Mouse (Mus musculus): ENCODE data around the gene Zbtb4. TPM values are rescaled to one million over a fixed set of nuclear protein-coding genes. Genes with fewer than 3 reads are reported as not detected.
A peak's percentile ranks its signal among the peaks of the same experiment; 100 is the strongest.

The Zbtb4 gene
- polyA plus RNA-seq, 1 experiment from 2014 or later, result 5.3 TPM

GRCm38 (mm10) chr11:69754233-69754632, 11.5 kb upstream of the Zbtb4 start:
- Histone ChIP-seq H3K36me3 (no peaks in the 10 kb centered on the region), H3K4me3 (replicated peaks) (no peak overlapping the region), H3K9ac (replicated peaks) (no peak overlapping the region), H3K9me3 (replicated peaks) (no peaks in the 10 kb centered on the region), H3K4me2 (peak overlapping the region; percentile 84), H3K4me1 (peaks cover 50% of the 10 kb centered on the region), H3K27me3 (replicated peaks) (no peaks in the 10 kb centered on the region), H3K27ac (replicated peaks) (no peak overlapping the region)
- no peak for ATAC-seq (ENCODE audit: low FRiP score)
- 89% methylated on average over 5 of the region's 5 CpGs for WGBS

GRCm38 (mm10) chr11:69754701-69755100, 11.0 kb upstream of the Zbtb4 start:
- no peaks in the 10 kb centered on the region for H3K27me3 ChIP-seq (replicated peaks)
- H3K9me3 ChIP-seq (replicated peaks), result no peaks in the 10 kb centered on the region
- WGBS, result 55% methylated on average over 3 of the region's 3 CpGs
- no peaks in the 10 kb centered on the region for H3K36me3 ChIP-seq
- H3K9ac ChIP-seq (replicated peaks), result no peak overlapping the region
- no peak overlapping the region for H3K27ac ChIP-seq (replicated peaks)
- no peak for ATAC-seq (ENCODE audit: low FRiP score)
- peak overlapping the region; percentile 84 for H3K4me2 ChIP-seq
- no peak overlapping the region for H3K4me3 ChIP-seq (replicated peaks)
- H3K4me1 ChIP-seq, result peaks cover 55% of the 10 kb centered on the region

- H3K9me3 ChIP-seq (replicated peaks), result no peaks in the 10 kb centered on the region
- H3K4me3 ChIP-seq (replicated peaks), result peak overlapping the region; percentile 57
- H3K4me2 ChIP-seq, result peak overlapping the region; percentile 84
- no peaks in the 10 kb centered on the region for H3K36me3 ChIP-seq
- peaks cover 60% of the 10 kb centered on the region for H3K4me1 ChIP-seq
- 45% methylated on average over 9 of the region's 9 CpGs for WGBS
- no peak for ATAC-seq (ENCODE audit: low FRiP score)
- no peaks in the 10 kb centered on the region for H3K27me3 ChIP-seq (replicated peaks)
- H3K27ac ChIP-seq (replicated peaks), result peak overlapping the region; percentile 99
- peak overlapping the region; percentile 87 for H3K9ac ChIP-seq (replicated peaks)
Observed at GRCm38 (mm10) chr11:69757303-69758089, 8.2 kb upstream of the Zbtb4 start.

GRCm38 (mm10) chr11:69758090-69758456, 7.6 kb upstream of the Zbtb4 start:
- 0% methylated on average over 26 of the region's 26 CpGs for WGBS
- no peaks in the 10 kb centered on the region for H3K36me3 ChIP-seq
- H3K4me2 ChIP-seq, result peak overlapping the region; percentile 84
- H3K27ac ChIP-seq (replicated peaks), result peak overlapping the region; percentile 99
- peak overlapping the region; percentile 87 for H3K9ac ChIP-seq (replicated peaks)
- peak; percentile 88 for ATAC-seq (ENCODE audit: low FRiP score)
- H3K4me3 ChIP-seq (replicated peaks), result peak overlapping the region; percentile 57
- peaks cover 56% of the 10 kb centered on the region for H3K4me1 ChIP-seq
- H3K27me3 ChIP-seq (replicated peaks), result no peaks in the 10 kb centered on the region
- H3K9me3 ChIP-seq (replicated peaks), result no peaks in the 10 kb centered on the region

- peaks cover 53% of the 10 kb centered on the region for H3K4me1 ChIP-seq
- peak; percentile 98 for ATAC-seq (ENCODE audit: low FRiP score)
- under 1% methylated on average over 36 of the region's 36 CpGs for WGBS
- H3K27me3 ChIP-seq (replicated peaks), result no peaks in the 10 kb centered on the region
- H3K36me3 ChIP-seq, result no peaks in the 10 kb centered on the region
- peak within 1 kb of the TSS; percentile 57 for H3K4me3 ChIP-seq (replicated peaks)
- peak within 1 kb of the TSS; percentile 99 for H3K27ac ChIP-seq (replicated peaks)
- H3K9ac ChIP-seq (replicated peaks), result peak within 1 kb of the TSS; percentile 87
- no peaks in the 10 kb centered on the region for H3K9me3 ChIP-seq (replicated peaks)
- peak within 1 kb of the TSS; percentile 84 for H3K4me2 ChIP-seq
Observed at GRCm38 (mm10) chr11:69758478-69758970, 7.2 kb upstream of the Zbtb4 start, which contains the start of gene Polr2a. Polr2a (minus strand) TSS chr11:69758637.

- WGBS, result under 1% methylated on average over 37 of the region's 37 CpGs
- Histone ChIP-seq H3K27ac (replicated peaks) (peak overlapping the region; percentile 99), H3K9ac (replicated peaks) (peak overlapping the region; percentile 59), H3K36me3 (no peaks in the 10 kb centered on the region), H3K9me3 (replicated peaks) (no peaks in the 10 kb centered on the region), H3K4me2 (peak overlapping the region; percentile 84), H3K27me3 (replicated peaks) (no peaks in the 10 kb centered on the region), H3K4me1 (peaks cover 49% of the 10 kb centered on the region), H3K4me3 (replicated peaks) (peak overlapping the region; percentile 57)
- ATAC-seq (ENCODE audit: low FRiP score), result peak; percentile 89
Observed at GRCm38 (mm10) chr11:69758971-69759721, 6.6 kb upstream of the Zbtb4 start.

- Histone ChIP-seq H3K27me3 (replicated peaks) (no peaks in the 10 kb centered on the region), H3K4me1 (peaks cover 45% of the 10 kb centered on the region), H3K4me2 (peak overlapping the region; percentile 84), H3K9me3 (replicated peaks) (no peaks in the 10 kb centered on the region), H3K4me3 (replicated peaks) (peak overlapping the region; percentile 57; the same call in 1 of the 2 replicates), H3K9ac (replicated peaks) (peak overlapping the region; percentile 59), H3K36me3 (no peaks in the 10 kb centered on the region), H3K27ac (replicated peaks) (peak overlapping the region; percentile 99)
- no peak for ATAC-seq (ENCODE audit: low FRiP score)
- 74% methylated on average over 14 of the region's 14 CpGs for WGBS
Observed at GRCm38 (mm10) chr11:69760160-69760900, 5.4 kb upstream of the Zbtb4 start.

GRCm38 (mm10) chr11:69760901-69761200, 4.9 kb upstream of the Zbtb4 start:
- no peaks in the 10 kb centered on the region for H3K36me3 ChIP-seq
- H3K4me3 ChIP-seq (replicated peaks), result no peak overlapping the region
- peak overlapping the region; percentile 99 for H3K27ac ChIP-seq (replicated peaks)
- ATAC-seq (ENCODE audit: low FRiP score), result no peak
- peaks cover 42% of the 10 kb centered on the region for H3K4me1 ChIP-seq
- no peaks in the 10 kb centered on the region for H3K9me3 ChIP-seq (replicated peaks)
- no peak overlapping the region for H3K4me2 ChIP-seq
- no peaks in the 10 kb centered on the region for H3K27me3 ChIP-seq (replicated peaks)
- WGBS, result 91% methylated on average over 7 of the region's 7 CpGs
- H3K9ac ChIP-seq (replicated peaks), result 0 out of 2 replicates have a peak overlapping the region, but pooled peaks have one; percentile 7

GRCm38 (mm10) chr11:69761868-69762267, 3.8 kb upstream of the Zbtb4 start, which contains the start of gene Slc35g3:
Slc35g3 (minus strand) TSS chr11:69761968.
- Histone ChIP-seq H3K4me1 (peaks cover 41% of the 10 kb centered on the region), H3K4me2 (no peak within 1 kb of the TSS), H3K27me3 (replicated peaks) (no peaks in the 10 kb centered on the region), H3K27ac (replicated peaks) (peak within 1 kb of the TSS; percentile 99), H3K9ac (replicated peaks) (0 out of 2 replicates have a peak within 1 kb of the TSS, but pooled peaks have one; percentile 7), H3K36me3 (no peaks in the 10 kb centered on the region), H3K4me3 (replicated peaks) (no peak within 1 kb of the TSS), H3K9me3 (replicated peaks) (no peaks in the 10 kb centered on the region)
- 65% methylated on average over 1 of the region's 1 CpGs for WGBS
- no peak for ATAC-seq (ENCODE audit: low FRiP score)

GRCm38 (mm10) chr11:69763551-69763950, 2.2 kb upstream of the Zbtb4 start:
- Histone ChIP-seq H3K4me2 (no peak overlapping the region), H3K4me3 (replicated peaks) (no peak overlapping the region), H3K9me3 (replicated peaks) (no peaks in the 10 kb centered on the region), H3K4me1 (peaks cover 47% of the 10 kb centered on the region), H3K36me3 (no peaks in the 10 kb centered on the region), H3K9ac (replicated peaks) (no peak overlapping the region), H3K27ac (replicated peaks) (no peak overlapping the region), H3K27me3 (replicated peaks) (no peaks in the 10 kb centered on the region)
- ATAC-seq (ENCODE audit: low FRiP score), result no peak
- 73% methylated on average over 7 of the region's 7 CpGs for WGBS

- H3K9me3 ChIP-seq (replicated peaks), result no peaks in the 10 kb centered on the region
- H3K36me3 ChIP-seq, result no peaks in the 10 kb centered on the region
- peak; percentile 88 for ATAC-seq (ENCODE audit: low FRiP score)
- peak overlapping the region; percentile 92 for H3K9ac ChIP-seq (replicated peaks)
- H3K27me3 ChIP-seq (replicated peaks), result no peaks in the 10 kb centered on the region
- peaks cover 33% of the 10 kb centered on the region for H3K4me1 ChIP-seq
- WGBS, result 0% methylated on average over 32 of the region's 37 CpGs
- H3K27ac ChIP-seq (replicated peaks), result peak overlapping the region; percentile 89
- H3K4me2 ChIP-seq, result peak overlapping the region; percentile 74
- peak overlapping the region; percentile 71 for H3K4me3 ChIP-seq (replicated peaks)
Observed at GRCm38 (mm10) chr11:69766126-69766609, 456 bp downstream of the Zbtb4 start.

All from neural tube, embryonic 15.5 days (tissue).